ENCODE assay signal across 24 mouse cellular contexts in the genomic region with DNA sequence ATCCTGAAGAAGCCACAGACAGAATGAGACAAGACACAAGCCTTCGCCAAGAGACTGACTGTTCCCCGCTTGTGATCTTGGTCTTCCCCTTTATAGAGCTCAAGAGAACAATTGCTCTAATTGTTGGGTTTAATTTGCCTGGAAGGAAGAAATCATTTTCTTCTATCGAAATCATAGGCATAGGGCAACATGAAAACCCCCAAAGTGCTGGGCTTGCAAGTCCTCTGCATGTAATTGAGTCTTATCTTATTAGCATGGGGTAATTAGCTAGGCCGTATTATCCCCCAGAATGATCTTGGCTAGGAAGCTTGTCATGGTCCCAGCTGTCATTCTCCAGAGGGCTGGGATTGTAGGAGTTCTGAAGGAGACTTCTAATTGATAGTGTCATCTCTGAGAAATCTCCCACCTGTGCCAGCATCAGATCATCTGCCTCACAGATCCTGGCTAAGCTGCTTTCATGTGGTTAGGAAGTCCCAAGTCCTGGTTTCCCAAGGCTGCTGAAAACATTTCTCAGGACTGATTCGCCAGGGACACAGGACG. TPM values are rescaled to one million over a fixed set of nuclear protein-coding genes. Genes with fewer than 3 reads are reported as not detected.
A peak's percentile ranks its signal among the peaks of the same experiment; 100 is the strongest.
DNase-seq lines count a peak whose midpoint lies in the region; ATAC-seq lines count a peak whose summit lies in the region.
"Had no signal": no experiment of that assay in that cellular context is flagged by ENCODE, and none has a peak within 500 bp of the region (broad histone marks: within the 10 kb centered on the region; RNA-seq: fewer than 3 reads in every experiment).

Gene Krt73 (minus strand): TSS at position 51 of the 540 bp plus-strand sequence.

- WGBS in forebrain, embryonic 12.5 days = 84% methylated on average over 6 of the region's 6 CpGs
- 82% methylated on average over 6 of the region's 6 CpGs for WGBS in forebrain, embryonic 10.5 days
- WGBS in neural tube, embryonic 13.5 days = 53% methylated on average over 6 of the region's 6 CpGs
- WGBS in midbrain, embryonic 13.5 days = 65% methylated on average over 6 of the region's 6 CpGs

- no peaks in the 10 kb centered on the region for H3K36me3 ChIP-seq in forebrain, embryonic 12.5 days (replicated peaks)
- H3K36me3 ChIP-seq in forebrain, embryonic 10.5 days (replicated peaks) = no peaks in the 10 kb centered on the region
- no peaks in the 10 kb centered on the region for H3K36me3 ChIP-seq in neural tube, embryonic 13.5 days
- H3K36me3 ChIP-seq in midbrain, embryonic 13.5 days = no peaks in the 10 kb centered on the region
- H3K36me3 ChIP-seq: embryonic facial prominence, embryonic 13.5 days; limb, embryonic 15.5 days had no signal

- H3K4me1 ChIP-seq in forebrain, embryonic 12.5 days = peaks cover 16% of the 10 kb centered on the region; the same call in 1 of the 2 replicates
- no peaks in the 10 kb centered on the region for H3K4me1 ChIP-seq in forebrain, embryonic 10.5 days
- peaks cover 26% of the 10 kb centered on the region for H3K4me1 ChIP-seq in neural tube, embryonic 13.5 days (replicated peaks)
- H3K4me1 ChIP-seq in midbrain, embryonic 13.5 days (replicated peaks) = peaks cover 23% of the 10 kb centered on the region
- H3K4me1 ChIP-seq: embryonic facial prominence, embryonic 13.5 days; limb, embryonic 15.5 days had no signal

- H3K4me3 ChIP-seq in forebrain, embryonic 12.5 days (replicated peaks) = no peak within 1 kb of the TSS
- no peak within 1 kb of the TSS for H3K4me3 ChIP-seq in forebrain, embryonic 10.5 days
- H3K4me3 ChIP-seq in neural tube, embryonic 13.5 days = no peak within 1 kb of the TSS
- H3K4me3 ChIP-seq in midbrain, embryonic 13.5 days (replicated peaks) = no peak within 1 kb of the TSS
- H3K4me3 ChIP-seq: embryonic facial prominence, embryonic 13.5 days; limb, embryonic 15.5 days had no signal

- no peak within 1 kb of the TSS for H3K4me2 ChIP-seq in forebrain, embryonic 12.5 days
- no peak within 1 kb of the TSS for H3K4me2 ChIP-seq in neural tube, embryonic 13.5 days
- no peak within 1 kb of the TSS for H3K4me2 ChIP-seq in midbrain, embryonic 13.5 days (replicated peaks)
- H3K4me2 ChIP-seq: embryonic facial prominence, embryonic 13.5 days; limb, embryonic 15.5 days had no signal

- no peaks in the 10 kb centered on the region for H3K27me3 ChIP-seq in forebrain, embryonic 12.5 days
- H3K27me3 ChIP-seq in forebrain, embryonic 10.5 days (ENCODE audit: poor library complexity, severe bottlenecking) = no peaks in the 10 kb centered on the region
- no peaks in the 10 kb centered on the region for H3K27me3 ChIP-seq in neural tube, embryonic 13.5 days
- H3K27me3 ChIP-seq in midbrain, embryonic 13.5 days = no peaks in the 10 kb centered on the region
- H3K27me3 ChIP-seq: limb, embryonic 15.5 days had no signal

- no peak within 1 kb of the TSS for H3K9ac ChIP-seq in forebrain, embryonic 12.5 days
- no peak within 1 kb of the TSS for H3K9ac ChIP-seq in neural tube, embryonic 13.5 days
- H3K9ac ChIP-seq in midbrain, embryonic 13.5 days (replicated peaks) = no peak within 1 kb of the TSS
- H3K9ac ChIP-seq: embryonic facial prominence, embryonic 13.5 days; limb, embryonic 15.5 days had no signal

- ATAC-seq in forebrain, embryonic 12.5 days (ENCODE audit: low FRiP score) = no peak
- no peak for ATAC-seq in neural tube, embryonic 13.5 days (ENCODE audit: low read depth)
- peak; percentile 37; the same call in 1 of the 2 replicates for ATAC-seq in midbrain, embryonic 13.5 days

- H3K27ac ChIP-seq in forebrain, embryonic 12.5 days = 0 out of 2 replicates have a peak within 1 kb of the TSS, but pooled peaks have one; percentile 19
- H3K27ac ChIP-seq in forebrain, embryonic 10.5 days = no peak within 1 kb of the TSS
- H3K27ac ChIP-seq in neural tube, embryonic 13.5 days (replicated peaks) = peak within 1 kb of the TSS; percentile 56
- peak within 1 kb of the TSS; percentile 67 for H3K27ac ChIP-seq in midbrain, embryonic 13.5 days
- H3K27ac ChIP-seq: embryonic facial prominence, embryonic 13.5 days; limb, embryonic 15.5 days had no signal

- no peak for DNase-seq in forebrain, embryonic 10.5 days (ENCODE audit: extremely low spot score, low spot score)
- no peak for DNase-seq in neural tube, embryonic 10.5 days (ENCODE audit: extremely low spot score, low spot score)
- DNase-seq in retina, postnatal 1 day = peak; percentile 92
- DNase-seq in adrenal gland, postnatal 14 days = no peak
- DNase-seq in lung, postnatal 14 days = no peak
- DNase-seq: adrenal gland, adult 8-10 months; cerebellum, adult 8-10 months; kidney, adult 18-20 months; kidney, postnatal 14 days; lung, adult 18-20 months; lung, postnatal 36 days; right cerebral cortex, postnatal 4 days; thymus, adult 18-20 months had no signal

- H3K9me3 ChIP-seq in forebrain, embryonic 12.5 days = no peaks in the 10 kb centered on the region
- H3K9me3 ChIP-seq in forebrain, embryonic 10.5 days = no peaks in the 10 kb centered on the region
- H3K9me3 ChIP-seq in neural tube, embryonic 13.5 days = no peaks in the 10 kb centered on the region
- no peaks in the 10 kb centered on the region for H3K9me3 ChIP-seq in midbrain, embryonic 13.5 days
- H3K9me3 ChIP-seq: embryonic facial prominence, embryonic 13.5 days; limb, embryonic 15.5 days had no signal

RNA-seq across cellular contexts. Expression of gene Krt73, which starts in this region (rescaled TPM):
- polyA plus RNA-seq in forebrain, embryonic 12.5 days (2016; fragmentation: Nextera tagmentation; extraction: Ambion mirVana) = 0.19 and 0.41 TPM in 2 replicates
- not detected in 2 replicates for polyA plus RNA-seq in forebrain, embryonic 10.5 days (2016; fragmentation: Nextera tagmentation; extraction: Ambion mirVana)
- 0.43 and 0.44 TPM in 2 replicates for polyA plus RNA-seq in neural tube, embryonic 13.5 days (2015; fragmentation: Nextera tagmentation; extraction: Ambion mirVana)
- 0.50 and 1.0 TPM in 2 replicates for polyA plus RNA-seq in midbrain, embryonic 13.5 days (2015; fragmentation: Nextera tagmentation; extraction: Ambion mirVana)
- not detected in 2 replicates for total RNA-seq in adrenal gland, postnatal 14 days (2021)
- total RNA-seq: adrenal gland, adult 8-10 months; CH12.LX; gastrocnemius, adult 18-20 months; hematopoietic stem cell, adult 5-6 weeks had no signal
- polyA plus RNA-seq: gonadal fat pad, adult 2 months; heart, embryonic 14.5 days; neural tube, embryonic 11.5 days had no signal
